Mouse (Mus musculus) small intestine, adult 2 months (tissue): ENCODE data around the gene Cry2. TPM values are rescaled to one million over a fixed set of nuclear protein-coding genes. Genes with fewer than 3 reads are reported as not detected.

Experiments
- H3K27ac ChIP-seq: fragments of 200-500 bp; 2 replicates; pipeline ENCODE4 v1.5.1; 2012; ENCODE audit warnings: low read depth, low read length, control low read depth, inconsistent platforms; ENCODE audit not compliant: insufficient read depth
- H3K27me3 ChIP-seq: fragments of 200-500 bp; 2 replicates; pipeline ENCODE4 v1.6.1; 2012; ENCODE audit warnings: mild to moderate bottlenecking, moderate library complexity, low read length, inconsistent platforms; ENCODE audit not compliant: control insufficient read depth, insufficient read depth
- H3K36me3 ChIP-seq: fragments of 200-500 bp; 2 replicates; pipeline ENCODE4 v1.6.1; 2012; ENCODE audit warnings: mild to moderate bottlenecking, low read length, control low read depth, inconsistent platforms; ENCODE audit not compliant: control insufficient read depth, insufficient read depth
- H3K4me1 ChIP-seq: fragments of 200-500 bp; 2 replicates; pipeline ENCODE4 v1.6.1; 2012; ENCODE audit warnings: low read length, inconsistent platforms, mixed read lengths; ENCODE audit not compliant: control insufficient read depth, insufficient read depth, insufficient read length
- H3K4me3 ChIP-seq: fragments of 200-500 bp; 2 replicates; pipeline ENCODE4 v1.5.1; 2012; ENCODE audit warnings: low read depth, mild to moderate bottlenecking, control low read depth, inconsistent platforms, low read length, moderate library complexity
- CTCF ChIP-seq: fragments of 200-500 bp; IDR thresholded peaks from 2 replicates; pipeline ENCODE4 v1.5.1; 2012; ENCODE audit warnings: low read depth, mild to moderate bottlenecking, control low read depth, inconsistent platforms, low read length, moderate library complexity, mixed read lengths; ENCODE audit not compliant: insufficient replicate concordance, insufficient read length; ENCODE audit errors: extremely low read depth
- POLR2A ChIP-seq: fragments of 200-500 bp; IDR thresholded peaks from 2 replicates; pipeline ENCODE4 v1.6.1; 2012; ENCODE audit warnings: low read depth, mild to moderate bottlenecking, control low read depth, inconsistent platforms, low read length, moderate library complexity
- WGBS: fragments of 180-500 bp; shearing (Covaris S2); methylation state at CpG from one replicate; pipeline ENCODE4 v1.1.7; 2018; 5-methylcytosine and 5-hydroxymethylcytosine counted together
- polyA plus RNA-seq: library from polyadenylated mRNA; depleted of rRNA; stranded (reverse); fragments of >200 nt; gene quantifications from 2 replicates; pipeline ENCODE4 v1.2.3, GENCODE M21; 2012

Cry2 gene
- polyA plus RNA-seq, 1 experiment = 13.1 TPM

- Histone ChIP-seq H3K27me3 (peaks cover 19% of the 10 kb centered on the region), H3K27ac (no peak overlapping the region), H3K4me3 (peak overlapping the region; percentile 67), H3K4me1 (no peaks in the 10 kb centered on the region; the same call in 1 of the 2 replicates), H3K36me3 (no peaks in the 10 kb centered on the region)
- TF ChIP-seq CTCF = no peak
- TF ChIP-seq POLR2A = no peak
- 21% methylated on average over 10 of the region's 10 CpGs for WGBS
These were observed 44.2 kb downstream of the Cry2 start for GRCm38 (mm10) chr2:92389645-92390044.

GRCm38 (mm10) chr2:92388891-92389641 lies 44.8 kb downstream of the Cry2 start:
- 2% methylated on average over 62 of the region's 62 CpGs for WGBS
- Histone ChIP-seq H3K4me1 (no peaks in the 10 kb centered on the region; the same call in 1 of the 2 replicates), H3K27me3 (peaks cover 19% of the 10 kb centered on the region), H3K36me3 (no peaks in the 10 kb centered on the region), H3K27ac (no peak overlapping the region), H3K4me3 (peak overlapping the region; percentile 67)
- no peak for TF ChIP-seq CTCF
- TF ChIP-seq POLR2A = no peak

- Histone ChIP-seq H3K36me3 (no peaks in the 10 kb centered on the region), H3K27ac (no peak overlapping the region), H3K4me1 (no peaks in the 10 kb centered on the region; the same call in 1 of the 2 replicates), H3K27me3 (peaks cover 19% of the 10 kb centered on the region), H3K4me3 (no peak overlapping the region)
- WGBS = 64% methylated on average over 3 of the region's 3 CpGs
- TF ChIP-seq POLR2A = no peak
- no peak for TF ChIP-seq CTCF
These were observed 45.7 kb downstream of the Cry2 start for GRCm38 (mm10) chr2:92388081-92388517.

DNA sequence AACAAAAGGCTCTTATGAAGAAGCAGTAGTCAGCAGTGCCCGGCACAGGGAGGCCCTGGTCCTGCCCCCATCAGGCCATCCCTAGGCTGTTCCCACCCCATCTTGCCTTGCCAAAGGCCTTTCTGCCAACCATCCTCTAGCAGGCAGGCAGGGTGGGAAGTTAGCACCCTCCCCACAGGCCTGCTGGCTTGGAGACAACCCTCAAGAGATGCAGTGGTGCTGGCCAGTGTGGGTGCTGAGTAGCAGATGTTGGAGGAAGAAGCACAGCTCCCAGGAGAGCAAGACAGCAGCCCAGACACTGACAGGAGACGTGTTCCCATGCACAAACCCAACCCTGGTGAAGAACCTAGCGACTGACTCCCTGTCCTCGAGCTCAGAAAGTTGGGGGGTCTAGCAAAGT lies 46.2 kb downstream of the Cry2 start:
- Histone ChIP-seq H3K4me3 (no peak overlapping the region), H3K4me1 (no peaks in the 10 kb centered on the region; the same call in 1 of the 2 replicates), H3K36me3 (0 out of 2 replicates have a peak, but pooled peaks cover 2% of the 10 kb centered on the region), H3K27ac (no peak overlapping the region), H3K27me3 (peaks cover 18% of the 10 kb centered on the region)
- 66% methylated on average over 4 of the region's 4 CpGs for WGBS
- TF ChIP-seq CTCF (no peak), POLR2A (no peak)

DNA sequence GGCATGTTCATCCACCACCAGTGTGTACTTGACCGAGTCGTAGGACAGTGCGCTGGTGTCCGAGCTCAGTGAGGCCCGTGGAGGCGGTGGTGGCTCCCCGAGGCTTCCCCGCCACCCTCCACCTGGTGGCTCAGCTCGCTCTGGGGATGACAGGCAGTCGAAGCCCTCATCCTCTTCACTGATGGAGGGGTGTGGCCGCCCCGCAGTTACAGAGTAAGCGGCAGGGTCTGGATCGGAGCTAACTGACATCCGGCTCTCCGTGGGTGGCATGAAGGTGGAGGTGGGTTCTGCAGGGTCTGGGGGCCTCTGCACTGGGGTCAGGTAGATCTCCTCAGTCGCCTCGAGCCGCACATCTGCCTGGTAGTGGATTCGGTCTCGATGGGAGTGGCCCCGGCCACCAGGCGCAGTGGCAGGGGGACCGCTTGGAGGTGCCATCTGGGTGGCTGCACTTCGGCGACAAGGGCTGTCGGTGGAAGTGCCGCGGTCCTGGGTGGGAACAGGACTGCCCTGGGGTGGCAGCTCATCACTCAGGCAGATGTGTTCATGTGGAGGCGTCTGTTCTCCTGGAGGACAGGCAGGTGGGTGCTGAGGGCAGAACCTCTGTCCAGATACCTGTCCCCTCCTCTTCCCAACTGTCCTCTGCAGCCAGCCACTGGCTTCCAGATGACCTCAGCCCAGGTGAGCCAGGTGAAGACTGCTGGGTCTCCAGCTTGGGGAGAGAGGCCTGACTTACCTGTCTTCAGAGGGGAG lies 46.8 kb downstream of the Cry2 start:
- WGBS = 90% methylated on average over 30 of the region's 30 CpGs
- Histone ChIP-seq H3K4me1 (no peaks in the 10 kb centered on the region; the same call in 1 of the 2 replicates), H3K27me3 (peaks cover 12% of the 10 kb centered on the region), H3K4me3 (no peak overlapping the region), H3K36me3 (peaks cover 8% of the 10 kb centered on the region; the same call in 1 of the 2 replicates), H3K27ac (no peak overlapping the region)
- TF ChIP-seq POLR2A = no peak
- no peak for TF ChIP-seq CTCF

DNA sequence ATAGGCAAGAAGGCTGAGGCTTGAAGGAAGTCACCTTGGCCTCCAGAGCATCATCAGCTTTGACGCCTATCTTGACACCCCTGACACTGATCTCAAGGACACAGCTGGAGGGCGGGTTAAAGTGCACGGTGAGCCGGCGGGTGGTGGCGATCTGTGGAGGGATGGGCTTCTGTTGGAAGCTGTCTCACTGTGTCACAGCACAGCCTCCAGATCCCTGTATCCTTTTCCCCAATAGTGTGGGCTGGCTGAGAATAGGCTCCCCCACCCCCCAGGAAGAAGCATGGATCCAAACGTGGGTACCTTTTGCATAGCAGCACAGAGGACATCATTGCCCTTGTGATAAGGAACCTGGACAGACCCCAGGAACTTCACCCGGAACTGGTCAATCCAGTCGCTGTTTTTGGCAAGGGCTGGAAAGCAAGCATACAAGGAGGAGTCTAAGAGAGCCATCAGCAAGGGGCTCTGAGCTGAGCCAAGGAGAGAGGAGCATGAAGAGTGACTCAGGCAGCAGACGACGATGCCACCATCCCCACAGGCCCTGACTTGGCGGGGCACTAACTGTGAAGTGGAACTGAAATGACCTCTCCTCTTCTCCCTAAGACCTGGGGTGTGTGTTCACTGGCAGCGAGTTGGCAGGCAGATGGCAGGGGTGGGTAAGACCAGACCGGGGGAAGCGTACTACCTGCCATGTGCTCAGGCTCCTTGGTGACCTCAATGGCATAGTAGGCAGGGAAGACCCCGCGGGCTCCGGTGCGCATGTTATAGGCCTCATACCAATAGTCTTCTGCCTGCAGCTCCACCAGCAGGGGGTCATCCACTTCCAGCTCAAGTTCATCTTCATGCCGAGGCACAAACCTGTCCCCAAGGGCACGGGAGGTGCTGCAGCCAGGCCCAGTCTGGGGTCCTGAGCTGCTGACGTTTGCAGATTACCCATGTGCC lies 48.5 kb downstream of the Cry2 start:
- Histone ChIP-seq H3K27me3 (peaks cover 6% of the 10 kb centered on the region), H3K36me3 (peaks cover 22% of the 10 kb centered on the region), H3K4me1 (no peaks in the 10 kb centered on the region; the same call in 1 of the 2 replicates), H3K4me3 (no peak overlapping the region), H3K27ac (no peak overlapping the region)
- WGBS = 64% methylated on average over 22 of the region's 22 CpGs
- TF ChIP-seq POLR2A = no peak
- TF ChIP-seq CTCF = no peak
